Mouse (Mus musculus): ENCODE data around the gene Agpat3.

The Agpat3 gene

GRCm38 (mm10) chr10:78255646-78256059, 96.6 kb downstream of the Agpat3 start:
- DNase-seq (ENCODE audit: low spot score) = no peak

GRCm38 (mm10) chr10:78247206-78247605, 105.1 kb downstream of the Agpat3 start:
- DNase-seq (ENCODE audit: low spot score) = no peak

- DNase-seq (ENCODE audit: low spot score) = no peak
These were observed 105.6 kb downstream of the Agpat3 start for GRCm38 (mm10) chr10:78246725-78247124.

- DNase-seq (ENCODE audit: low spot score) = no peak
These were observed 107.1 kb downstream of the Agpat3 start for GRCm38 (mm10) chr10:78245225-78245547.

GRCm38 (mm10) chr10:78244438-78245224, 107.7 kb downstream of the Agpat3 start, which contains the start of gene Trappc10:
TSS of gene Trappc10 (minus strand) at chr10:78244641.
- peak; percentile 92 for DNase-seq (ENCODE audit: low spot score)

- DNase-seq (ENCODE audit: low spot score) = peak; percentile 74
These were observed 108.2 kb downstream of the Agpat3 start for GRCm38 (mm10) chr10:78244058-78244437.

- DNase-seq (ENCODE audit: low spot score) = no peak
These were observed 113.4 kb downstream of the Agpat3 start for GRCm38 (mm10) chr10:78238926-78239325.

- DNase-seq (ENCODE audit: low spot score) = no peak
These were observed 114.0 kb downstream of the Agpat3 start for GRCm38 (mm10) chr10:78238297-78238696.

- no peak for DNase-seq (ENCODE audit: low spot score)
These were observed 114.5 kb downstream of the Agpat3 start for GRCm38 (mm10) chr10:78237809-78238208.

- no peak for DNase-seq (ENCODE audit: low spot score)
These were observed 115.2 kb downstream of the Agpat3 start for GRCm38 (mm10) chr10:78236885-78237629.

GRCm38 (mm10) chr10:78233756-78234155, 118.5 kb downstream of the Agpat3 start:
- DNase-seq (ENCODE audit: low spot score) = no peak

GRCm38 (mm10) chr10:78233161-78233560, 119.1 kb downstream of the Agpat3 start:
- no peak for DNase-seq (ENCODE audit: low spot score)

- no peak for DNase-seq (ENCODE audit: low spot score)
These were observed 119.8 kb downstream of the Agpat3 start for GRCm38 (mm10) chr10:78232301-78232980.

GRCm38 (mm10) chr10:78228560-78228928, 123.7 kb downstream of the Agpat3 start:
- no peak for DNase-seq (ENCODE audit: low spot score)

- DNase-seq (ENCODE audit: low spot score) = no peak
These were observed 124.3 kb downstream of the Agpat3 start for GRCm38 (mm10) chr10:78227875-78228559.

GRCm38 (mm10) chr10:78224136-78224535, 128.2 kb downstream of the Agpat3 start:
- no peak for DNase-seq (ENCODE audit: low spot score)

GRCm38 (mm10) chr10:78222908-78223307, 129.4 kb downstream of the Agpat3 start:
- no peak for DNase-seq (ENCODE audit: low spot score)

GRCm38 (mm10) chr10:78221315-78221714, 131.0 kb downstream of the Agpat3 start:
- DNase-seq (ENCODE audit: low spot score) = no peak

- no peak for DNase-seq (ENCODE audit: low spot score)
These were observed 132.8 kb downstream of the Agpat3 start for GRCm38 (mm10) chr10:78219528-78219927.
